Mouse (Mus musculus) embryo, embryonic 10.5 days (tissue): ENCODE data around the gene Osbpl6.
A peak's percentile ranks its signal among the peaks of the same experiment; 100 is the strongest.

Source experiments
- DNase-seq: peaks from one replicate; pipeline ENCODE4 v3.0.0-alpha.2; 2015; ENCODE audit warnings: low spot score

The Osbpl6 gene

GRCm38 (mm10) chr2:76421411-76421924 is 15.2 kb downstream of the Osbpl6 start:
- DNase-seq: no peak

GRCm38 (mm10) chr2:76426816-76427215 is 20.5 kb downstream of the Osbpl6 start:
- DNase-seq: no peak

- DNase-seq: no peak
Observed at GRCm38 (mm10) chr2:76429318-76429717, 23.0 kb downstream of the Osbpl6 start.

- DNase-seq: no peak
Observed at GRCm38 (mm10) chr2:76429855-76430254, 23.5 kb downstream of the Osbpl6 start.

GRCm38 (mm10) chr2:76430539-76430938 is 24.2 kb downstream of the Osbpl6 start:
- no peak for DNase-seq

GRCm38 (mm10) chr2:76434224-76434623 is 27.9 kb downstream of the Osbpl6 start:
- DNase-seq: no peak

GRCm38 (mm10) chr2:76435667-76436239 is 29.4 kb downstream of the Osbpl6 start:
- no peak for DNase-seq

- no peak for DNase-seq
Observed at GRCm38 (mm10) chr2:76437372-76437771, 31.1 kb downstream of the Osbpl6 start.

GRCm38 (mm10) chr2:76439540-76439939 is 33.2 kb downstream of the Osbpl6 start:
- no peak for DNase-seq

- peak; percentile 27 for DNase-seq
Observed at GRCm38 (mm10) chr2:76442086-76442485, 35.8 kb downstream of the Osbpl6 start.

- DNase-seq: no peak
Observed at GRCm38 (mm10) chr2:76449836-76450355, 43.6 kb downstream of the Osbpl6 start.

GRCm38 (mm10) chr2:76466723-76467122 is 60.4 kb downstream of the Osbpl6 start:
- DNase-seq: no peak

GRCm38 (mm10) chr2:76468204-76468603 is 61.9 kb downstream of the Osbpl6 start:
- no peak for DNase-seq

- DNase-seq: no peak
Observed at GRCm38 (mm10) chr2:76469091-76469750, 62.9 kb downstream of the Osbpl6 start.

- no peak for DNase-seq
Observed at GRCm38 (mm10) chr2:76469751-76470099, 63.4 kb downstream of the Osbpl6 start.

- DNase-seq: no peak
Observed at GRCm38 (mm10) chr2:76470391-76470790, 64.1 kb downstream of the Osbpl6 start.

GRCm38 (mm10) chr2:76475788-76476187 is 69.5 kb downstream of the Osbpl6 start:
- DNase-seq: no peak

GRCm38 (mm10) chr2:76488764-76489163 is 82.5 kb downstream of the Osbpl6 start:
- DNase-seq: no peak

- DNase-seq: no peak
Observed at GRCm38 (mm10) chr2:76490198-76490597, 83.9 kb downstream of the Osbpl6 start.

GRCm38 (mm10) chr2:76491371-76491770 is 85.1 kb downstream of the Osbpl6 start:
- DNase-seq: no peak

GRCm38 (mm10) chr2:76492224-76492623 is 85.9 kb downstream of the Osbpl6 start:
- DNase-seq: no peak

- DNase-seq: no peak
Observed at GRCm38 (mm10) chr2:76496006-76496748, 89.9 kb downstream of the Osbpl6 start.

- no peak for DNase-seq
Observed at GRCm38 (mm10) chr2:76496749-76497140, 90.4 kb downstream of the Osbpl6 start.
